Mouse (Mus musculus) heart, adult 18-20 months (tissue): Measurements from ENCODE around the gene Frmd4b. TPM values are rescaled to one million over a fixed set of nuclear protein-coding genes. Genes with fewer than 3 reads are reported as not detected.
"Not testable (repeated sequence)": the region's sequence is repeated elsewhere in the genome, so short reads cannot be mapped to it uniquely, and the experiment has no call there.

Source experiments
- DNase-seq, 2 experiments: peaks; one replicate each; pipeline ENCODE4 v3.0.0; 2021 to 2022; ENCODE audit warnings: mixed read lengths in 1 of 2
- total RNA-seq, 2 experiments: library from RNA; stranded (reverse); gene quantifications; 2 replicates each; pipeline ENCODE4 v1.2.3; 2021

Gene Frmd4b
- total RNA-seq, 2 experiments from 2014 or later: 11.7 to 15.8 TPM

DNA sequence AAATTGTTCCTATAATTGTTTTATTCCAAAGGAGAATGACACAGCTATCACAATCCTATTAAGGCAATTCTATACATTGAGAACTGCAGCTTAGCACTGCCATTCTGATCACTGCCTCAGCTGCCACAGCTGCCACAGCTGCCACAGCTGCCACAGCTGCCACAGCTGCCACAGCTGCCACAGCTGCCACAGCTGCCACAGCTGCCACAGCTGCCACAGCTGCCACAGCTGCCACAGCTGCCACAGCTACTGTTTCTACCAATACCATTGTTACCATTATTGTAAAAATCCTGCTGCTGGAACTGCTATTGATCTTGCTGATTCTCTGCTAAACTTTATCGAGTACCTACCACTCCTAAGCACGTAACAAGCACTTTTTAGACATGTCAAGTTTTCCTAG, 357.4 kb downstream of the Frmd4b start:
- DNase-seq: not testable (repeated sequence)

DNA sequence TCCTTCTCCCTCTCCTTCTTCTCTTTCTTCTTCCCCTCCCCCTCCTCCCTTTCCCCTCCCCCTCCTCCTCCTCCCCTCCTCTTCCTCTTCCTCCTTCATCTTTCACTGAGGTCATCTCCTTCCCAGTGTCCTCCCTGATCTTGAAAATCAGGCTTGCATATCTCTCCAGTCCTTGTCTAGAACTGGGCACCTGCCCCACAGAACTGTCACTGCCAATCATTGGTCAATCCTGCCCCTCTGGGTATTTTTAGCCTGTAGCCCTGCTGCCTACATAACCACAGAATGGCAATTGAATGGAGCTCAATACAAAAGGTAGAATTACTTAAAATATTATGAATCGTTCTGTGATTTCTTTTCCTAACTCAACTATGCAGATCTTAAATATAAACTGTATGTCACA, 358.9 kb downstream of the Frmd4b start:
- DNase-seq: peak in 1 of 2 experiments; percentile 48

DNA sequence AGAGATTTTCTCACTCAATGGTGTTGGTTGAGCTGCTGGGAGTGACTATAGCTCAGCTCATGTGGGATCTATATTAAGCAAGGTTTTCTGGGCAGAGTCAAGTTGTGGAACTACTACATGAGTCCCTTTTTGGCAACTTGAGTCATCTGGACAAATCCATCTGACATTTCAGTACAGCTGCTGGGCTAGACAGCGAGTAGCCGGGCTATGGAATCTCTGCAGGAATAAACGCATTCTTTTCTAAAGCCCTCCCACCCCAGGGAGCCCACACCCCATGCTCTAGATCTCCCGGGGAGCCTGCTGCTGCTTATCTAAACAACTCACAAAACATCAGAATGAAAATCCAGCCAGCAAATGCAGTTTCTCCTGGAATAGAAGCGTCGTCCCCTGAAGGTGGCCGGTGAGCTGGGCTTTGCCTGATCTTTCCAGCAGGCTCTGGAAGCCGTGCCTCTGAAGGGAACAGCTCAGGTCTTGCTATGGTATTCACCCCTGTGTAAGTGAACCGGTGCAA, 364.6 kb downstream of the Frmd4b start, which contains the start of gene Lmod3:
TSS of gene Lmod3 (minus strand) at position 49 of the 511 bp plus-strand sequence.
- peak; percentile 67 to 68 for DNase-seq

DNA sequence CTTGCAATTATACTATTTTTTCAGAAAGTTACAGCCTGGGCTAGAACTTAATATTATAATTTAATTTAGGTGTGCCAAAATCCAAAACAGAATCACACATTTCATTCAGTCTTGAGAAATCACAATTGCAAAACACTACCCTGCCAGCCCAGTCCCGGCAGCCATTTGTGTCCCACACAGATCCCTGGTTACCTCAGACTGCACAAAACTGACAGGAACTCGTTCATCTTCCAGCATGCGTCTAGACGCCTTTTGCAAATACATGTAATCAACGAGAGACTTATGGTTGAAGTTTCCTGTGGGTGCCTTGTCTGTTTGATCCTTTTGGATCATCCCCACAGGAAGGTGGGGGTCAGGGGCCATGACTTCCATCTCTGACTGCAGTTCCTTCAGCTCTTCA, 365.3 kb downstream of the Frmd4b start:
- peak in 1 of 2 experiments; percentile 42 for DNase-seq

DNA sequence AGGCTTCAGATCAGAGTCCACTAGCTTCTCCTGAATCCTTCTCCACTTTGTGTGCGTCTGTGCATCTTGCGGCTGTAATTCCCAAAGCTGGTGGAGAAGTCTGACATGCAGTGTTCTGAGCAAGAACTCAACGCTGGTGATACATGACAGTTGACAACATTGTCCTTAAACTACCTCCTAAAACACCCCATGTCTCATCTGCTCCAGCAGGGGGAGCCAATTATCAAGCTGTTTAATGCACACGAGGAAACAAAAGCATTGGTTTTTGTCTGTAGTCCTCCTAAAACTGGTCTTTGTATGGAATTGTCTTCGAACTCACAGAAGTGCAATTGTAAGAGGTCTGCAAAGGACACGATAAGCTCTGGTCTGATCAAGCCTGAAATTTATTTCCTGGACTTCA, 366.4 kb downstream of the Frmd4b start:
- peak; percentile 74 to 82 for DNase-seq

DNA sequence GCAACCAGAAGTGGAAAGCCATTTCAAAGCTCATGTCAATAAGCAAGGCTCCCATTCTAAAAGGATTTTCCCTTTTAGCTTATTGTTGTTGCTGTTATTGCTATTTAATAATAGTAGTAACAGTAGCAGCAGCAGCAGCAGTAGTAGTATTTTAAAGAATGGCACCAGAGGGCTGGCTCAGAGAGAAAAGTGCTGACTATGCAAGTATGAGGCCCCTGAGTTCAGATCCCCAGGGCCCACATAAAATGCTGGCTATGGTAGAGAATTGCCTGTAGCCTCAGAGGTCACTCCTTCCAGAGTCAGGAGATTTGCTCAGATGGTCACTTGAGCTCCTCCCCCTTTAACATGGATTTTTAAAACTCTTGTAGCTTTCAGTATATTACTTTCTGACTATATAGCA, 372.1 kb downstream of the Frmd4b start:
- DNase-seq: no peak

DNA sequence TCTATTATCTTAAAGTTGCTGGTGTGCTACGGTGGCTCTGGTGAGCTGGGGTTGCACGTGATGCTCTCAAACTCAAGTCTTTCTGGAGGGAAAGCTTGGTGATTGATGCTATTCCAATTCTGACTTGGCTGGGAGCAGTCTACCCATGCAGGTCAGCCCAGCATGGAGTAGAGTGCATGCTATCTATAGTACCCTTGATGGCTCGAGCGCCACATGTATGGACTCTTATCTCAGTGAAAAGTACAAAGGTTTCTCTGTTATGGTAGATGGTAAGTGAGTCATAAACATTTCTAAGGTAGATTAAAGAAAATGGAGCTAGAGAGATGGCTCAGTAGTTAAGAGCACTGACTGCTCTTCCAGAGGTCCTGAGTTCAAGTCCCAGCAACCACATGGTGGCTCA, 374.8 kb downstream of the Frmd4b start:
- no peak for DNase-seq

DNA sequence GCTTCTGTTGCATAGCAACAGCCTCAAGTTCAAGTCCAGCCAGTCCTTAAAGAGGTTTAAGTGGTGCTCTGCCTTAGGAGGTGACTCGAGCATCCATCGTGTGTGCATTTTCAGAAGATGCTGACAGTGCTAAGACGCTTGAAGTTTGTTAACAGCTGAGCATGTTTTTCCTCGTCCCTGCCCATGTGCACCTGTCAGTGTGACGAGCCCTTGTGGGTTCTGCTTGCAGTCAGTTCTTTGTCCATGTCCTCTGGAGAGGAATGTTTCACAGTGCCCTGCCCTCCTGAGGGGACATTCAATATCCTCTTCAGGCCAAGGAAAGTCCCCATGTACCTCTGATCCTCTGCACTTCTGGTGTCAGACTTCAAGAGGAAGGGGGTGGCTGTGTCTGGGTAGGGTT, 377.2 kb downstream of the Frmd4b start:
- DNase-seq: no peak

DNA sequence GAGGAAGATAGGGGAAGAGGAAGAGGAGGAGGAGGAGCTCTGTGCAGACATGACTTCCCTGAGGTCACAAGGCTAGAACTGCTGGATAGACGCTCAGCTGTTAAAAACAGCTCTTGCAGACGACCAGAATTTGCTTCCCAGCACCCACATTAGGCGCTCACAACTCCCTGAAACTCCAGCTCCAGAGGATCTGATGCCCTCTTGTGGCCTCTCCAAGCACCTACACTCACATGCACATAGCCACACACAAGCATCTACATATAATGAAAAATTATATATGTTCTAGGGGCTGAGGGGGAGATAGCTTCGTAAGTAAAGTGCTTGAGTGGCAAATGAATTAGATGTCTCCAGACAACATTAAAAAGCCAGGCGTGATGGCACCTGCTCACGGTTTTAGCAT, 378.0 kb downstream of the Frmd4b start:
- DNase-seq: no peak

Other genes starting within 250 kb of the Frmd4b start
- 10 to 100 TPM; 52.5 to 56.7 TPM for gene Mitf, start 189.5 kb upstream of the Frmd4b start, total RNA-seq